Mouse (Mus musculus) embryo, embryonic 10.5 days (tissue): ENCODE data around the gene Zdhhc1.

ENCODE experiments used
- DNase-seq: peaks from one replicate; pipeline ENCODE4 v3.0.0-alpha.2; 2015; ENCODE audit warnings: low spot score

Gene Zdhhc1

DNA sequence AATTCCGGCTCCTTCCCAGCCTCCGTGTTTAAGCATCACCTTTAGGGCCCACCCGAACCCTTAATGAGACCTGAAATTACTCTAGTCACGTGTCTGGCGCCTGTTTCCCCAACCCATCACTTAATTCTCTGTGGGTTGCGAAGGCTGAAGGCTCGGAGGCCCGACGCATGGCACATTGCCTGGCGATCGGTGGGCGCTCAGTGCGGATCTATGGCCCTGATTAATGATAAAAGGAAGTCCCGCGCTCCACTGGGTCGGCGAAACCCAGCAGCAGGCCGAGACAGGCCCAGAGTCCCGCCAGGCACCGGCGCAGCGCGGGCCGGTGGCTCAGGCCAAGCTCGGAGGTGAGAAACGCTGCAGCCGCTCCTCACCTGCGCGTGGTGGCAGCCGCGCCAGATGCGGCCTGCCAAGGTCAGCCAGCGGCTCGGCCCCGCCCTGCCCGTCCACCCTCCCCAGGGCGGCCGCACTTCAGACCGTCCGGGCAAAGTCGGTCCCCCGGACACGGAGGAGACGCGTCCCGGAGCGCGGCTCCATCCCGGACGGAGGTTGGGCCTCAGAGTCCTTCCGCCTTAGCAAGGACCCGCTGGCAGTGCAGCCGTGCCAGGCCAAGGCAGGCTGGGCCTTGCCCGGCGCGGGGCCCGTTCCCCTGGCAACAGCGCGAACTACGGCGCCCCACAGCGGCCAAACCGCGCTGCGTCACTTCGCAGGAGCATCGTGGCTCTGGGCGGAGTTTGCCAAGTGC is at the start of gene Zdhhc1:
Zdhhc1 (minus strand) TSS at position 464 of the 742 bp plus-strand sequence.
- DNase-seq = peak; percentile 89

DNA sequence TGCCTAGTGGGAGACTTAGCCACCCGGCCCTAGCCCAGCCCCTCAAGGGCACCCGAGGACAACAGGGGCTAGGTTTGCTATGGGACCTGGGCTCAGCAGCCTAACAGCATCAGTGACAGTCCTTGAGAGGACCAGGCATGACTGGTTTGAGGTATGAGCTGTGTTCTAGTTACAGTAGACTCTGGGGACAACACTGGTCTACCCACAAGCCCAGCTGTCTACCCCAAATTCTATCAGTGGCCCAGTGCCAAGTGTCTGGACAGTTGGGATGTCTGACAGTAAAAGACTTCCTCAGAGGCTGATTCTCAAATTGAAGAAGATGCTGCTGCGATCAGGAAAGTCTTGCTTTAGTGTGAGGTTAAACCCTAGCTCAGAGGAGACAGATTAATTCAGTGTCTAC is 48.5 kb upstream of the Zdhhc1 start:
- no peak for DNase-seq

DNA sequence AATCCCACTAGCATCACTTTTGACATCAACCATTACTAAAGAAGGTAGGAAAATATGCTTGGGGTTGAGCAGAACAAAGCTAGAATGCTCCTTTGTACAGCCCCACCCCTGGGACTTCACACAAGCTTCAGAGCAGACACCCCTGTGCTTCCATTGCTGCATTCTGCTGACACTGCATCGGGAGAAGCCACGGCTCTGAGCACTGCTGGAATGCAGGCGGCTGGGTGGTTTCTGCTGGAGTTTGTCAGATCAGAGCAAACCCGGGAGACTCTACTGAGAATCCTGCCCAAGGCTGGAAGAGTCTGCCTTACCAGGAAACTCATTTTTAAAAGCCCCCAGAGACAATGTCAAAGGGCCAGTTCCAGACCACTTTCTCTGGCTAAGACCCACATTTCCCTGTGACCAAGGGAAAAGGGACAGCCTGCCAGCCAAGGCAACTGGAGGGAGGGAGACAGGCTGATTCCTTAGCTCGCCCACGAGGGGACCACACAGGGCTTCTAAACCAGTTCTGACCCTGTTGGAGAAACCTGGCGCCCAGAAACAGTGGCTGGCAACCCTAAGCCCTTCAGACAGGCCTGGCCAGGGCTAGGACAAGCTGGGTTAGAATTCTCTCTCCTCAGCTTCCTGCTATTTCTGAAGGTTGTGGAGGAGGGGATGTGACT is 48.0 kb upstream of the Zdhhc1 start:
- DNase-seq = no peak

DNA sequence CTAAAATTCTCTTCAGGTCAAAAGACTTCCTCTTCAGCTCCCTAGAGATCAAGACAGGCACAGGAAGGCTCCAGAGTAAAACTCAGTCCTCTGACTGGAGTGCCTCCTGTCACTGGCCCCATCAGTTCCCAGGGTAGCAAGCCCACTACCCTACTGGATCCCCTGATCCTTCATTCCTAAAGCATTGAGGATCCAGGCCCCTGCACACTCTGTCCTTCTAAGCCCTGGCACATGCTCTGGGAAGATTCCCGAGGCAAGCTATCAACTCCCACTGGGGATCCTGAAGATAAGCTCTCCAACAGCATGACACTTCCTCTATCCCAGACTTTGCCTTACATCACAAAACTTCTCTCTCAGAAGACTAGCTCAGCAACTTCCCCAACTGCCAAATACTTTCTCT is 47.0 kb upstream of the Zdhhc1 start:
- DNase-seq = no peak

DNA sequence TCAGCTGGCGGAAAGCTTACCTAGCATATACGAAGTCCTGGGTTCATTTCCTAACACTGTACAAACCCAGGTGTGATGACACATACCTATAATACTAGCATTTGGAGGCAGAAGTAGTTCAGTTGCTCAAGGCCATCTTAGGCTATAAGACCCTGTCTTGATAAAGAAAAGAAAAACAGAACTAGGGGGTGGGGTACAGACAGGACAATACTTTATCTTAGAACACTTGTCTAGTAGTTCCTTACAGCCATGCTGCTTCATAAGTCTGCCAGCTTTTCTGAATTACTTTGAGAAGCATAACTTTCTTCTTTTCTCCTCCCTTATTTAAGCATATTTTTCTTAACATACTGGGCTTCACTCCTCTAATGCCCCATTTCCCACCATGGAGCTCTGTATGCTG is 46.1 kb upstream of the Zdhhc1 start:
- no peak for DNase-seq

DNA sequence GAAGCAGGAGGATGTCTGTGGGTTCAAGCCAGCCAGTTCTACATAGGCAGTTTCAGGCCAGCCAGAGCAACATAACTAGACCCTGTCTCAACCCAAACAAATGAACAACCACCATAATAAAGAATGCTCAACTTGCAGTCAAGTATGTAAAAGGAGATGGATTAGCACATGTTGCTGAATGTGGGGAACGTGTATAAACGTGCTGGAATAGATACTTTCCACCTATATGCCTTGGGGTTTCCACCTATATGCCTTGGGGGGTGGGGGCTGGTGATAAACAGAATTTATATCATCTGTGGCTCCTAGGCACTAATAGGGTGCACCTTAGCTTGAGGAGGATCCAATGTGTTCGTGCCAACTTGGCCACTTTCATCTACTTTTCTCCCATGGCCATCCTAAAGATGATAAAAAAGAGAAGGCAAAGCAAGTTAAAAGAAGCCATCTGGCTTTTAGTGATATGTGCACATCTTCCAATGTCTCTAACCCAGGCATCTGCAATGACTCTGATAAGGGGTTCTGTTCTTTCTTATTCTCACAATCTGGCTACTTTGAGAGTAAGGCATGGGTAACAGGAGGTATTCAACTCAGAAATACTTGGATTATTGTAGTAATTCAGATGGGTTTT is 45.4 kb upstream of the Zdhhc1 start:
- DNase-seq = no peak

DNA sequence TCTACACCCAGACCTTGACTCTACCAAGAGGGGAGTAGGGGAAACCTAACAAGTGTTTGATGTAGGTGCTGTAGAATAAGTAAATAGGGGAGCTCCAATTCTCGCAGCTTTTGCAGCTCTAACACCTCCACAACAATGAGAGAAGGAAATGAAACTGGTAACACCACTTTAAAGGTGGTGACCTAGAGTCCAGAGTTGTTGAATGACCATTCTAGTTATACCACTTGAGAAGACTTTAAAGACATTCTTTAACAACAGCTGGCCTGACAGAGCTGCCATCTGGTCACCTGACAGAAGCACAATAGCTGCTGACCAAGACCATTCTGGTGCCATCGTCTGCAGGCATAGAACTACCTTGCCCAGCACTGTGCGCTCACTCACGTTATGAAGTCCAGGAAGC is 42.2 kb upstream of the Zdhhc1 start:
- no peak for DNase-seq

DNA sequence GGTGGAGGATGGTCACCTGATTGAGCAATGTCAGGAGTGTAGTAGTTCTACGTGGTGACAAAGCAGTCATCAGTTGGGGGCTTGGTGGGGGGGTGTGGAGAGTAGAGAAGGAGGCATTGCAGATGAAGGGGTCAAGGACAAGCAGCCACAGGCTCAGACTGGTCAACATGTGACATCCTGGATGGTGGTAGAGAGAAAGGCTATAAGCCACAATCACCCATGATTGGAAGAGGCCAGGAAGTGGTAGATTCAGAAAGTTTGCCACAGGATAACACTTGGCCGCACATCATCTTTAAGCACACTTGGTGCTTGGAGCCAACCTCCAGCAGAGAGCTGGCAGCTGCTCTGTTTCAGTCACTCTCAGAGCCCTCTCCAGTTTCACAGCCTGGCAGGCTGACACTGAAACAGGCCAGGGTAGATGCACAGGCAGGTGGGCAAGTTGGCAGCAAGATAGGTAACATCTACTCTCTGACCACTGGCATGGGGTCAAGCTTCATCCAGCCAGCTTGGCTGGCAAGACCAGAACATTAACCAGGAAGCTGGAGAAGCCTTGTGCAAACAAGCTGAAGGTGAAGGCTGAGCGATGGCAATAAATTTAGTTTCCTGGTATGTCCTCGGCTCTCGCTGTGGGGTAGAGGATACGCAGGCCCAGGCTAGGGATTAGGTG is 40.4 kb upstream of the Zdhhc1 start:
- DNase-seq = no peak

DNA sequence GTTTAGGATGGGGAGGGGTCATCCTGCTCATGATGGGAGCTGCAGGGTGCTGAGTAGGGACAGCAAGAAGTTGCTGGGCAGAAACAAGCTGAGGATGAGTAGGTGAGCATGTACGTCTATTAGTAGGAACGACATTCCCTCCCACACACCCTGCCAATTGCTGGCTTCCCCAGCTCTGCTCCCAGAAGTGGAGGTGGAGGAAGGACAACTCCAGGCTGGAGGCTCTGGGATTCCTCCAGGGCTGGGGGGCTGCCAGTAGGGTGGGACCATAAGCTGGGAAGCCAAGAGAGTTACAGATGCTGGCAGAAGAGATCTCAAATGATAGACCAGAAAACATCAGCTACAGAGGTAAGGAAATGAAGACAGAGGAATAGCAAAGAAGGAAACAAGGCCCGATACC is 39.8 kb upstream of the Zdhhc1 start:
- no peak for DNase-seq

DNA sequence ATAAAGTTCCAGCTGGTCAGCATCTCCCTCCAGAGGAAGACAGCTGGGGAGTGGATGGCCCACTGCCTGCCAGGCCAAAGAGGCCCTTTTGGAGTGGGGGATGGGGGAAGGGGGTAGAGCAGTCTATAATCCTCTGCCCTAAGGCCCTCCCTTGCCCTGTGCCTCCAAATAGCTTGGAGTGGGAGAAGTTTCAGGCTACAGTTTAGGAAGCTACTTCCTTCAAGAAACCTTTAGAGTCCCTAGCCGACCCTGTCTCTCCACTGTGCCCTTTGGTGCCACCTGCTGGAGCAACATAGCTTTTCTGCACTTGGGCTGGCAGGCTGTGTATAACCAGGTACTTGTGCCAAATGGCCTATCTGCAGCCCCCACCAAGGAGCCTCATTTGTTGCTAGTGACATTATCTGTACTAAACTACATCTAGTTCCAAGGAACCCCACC is 37.2 kb upstream of the Zdhhc1 start:
- DNase-seq = peak; percentile 90

DNA sequence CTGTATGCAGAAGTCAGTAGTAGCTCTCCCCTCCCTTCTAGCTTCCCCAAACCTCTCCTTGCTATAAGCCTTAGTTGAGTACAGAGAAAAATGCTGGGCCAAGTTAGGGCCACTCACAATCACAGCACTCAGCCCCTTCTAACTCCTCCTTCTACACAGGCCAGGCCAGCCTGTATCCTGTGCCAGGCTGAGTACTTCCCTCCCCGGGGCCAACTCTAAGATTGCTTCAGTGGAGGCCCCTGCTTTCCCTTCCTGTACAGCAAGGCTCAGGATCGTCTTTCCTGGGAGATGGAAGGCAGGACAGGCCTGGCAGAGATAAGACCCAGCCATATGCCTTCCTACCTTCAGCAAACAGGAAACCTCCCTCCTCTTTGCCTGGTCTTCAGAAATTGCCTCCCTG is 36.7 kb upstream of the Zdhhc1 start:
- DNase-seq = no peak

DNA sequence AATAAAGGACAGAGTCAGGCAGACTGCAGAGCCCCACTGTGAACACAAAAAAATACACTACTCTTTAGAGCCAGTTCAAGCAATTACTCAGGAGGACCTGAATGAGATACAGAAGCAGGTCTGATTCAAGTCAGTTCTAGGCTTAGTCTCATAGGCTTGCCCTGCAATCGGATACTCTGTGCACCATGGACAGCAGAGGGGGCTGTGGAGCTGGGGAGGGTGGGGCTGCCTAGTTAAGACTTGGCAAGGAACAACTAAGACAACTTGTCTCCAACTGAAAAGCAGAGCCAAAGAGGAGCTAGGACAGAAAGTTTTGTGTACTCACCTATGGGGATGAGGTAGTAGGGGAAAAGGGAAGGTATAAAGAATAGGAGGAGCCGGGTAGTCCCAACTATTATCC is 35.1 kb upstream of the Zdhhc1 start:
- no peak for DNase-seq

DNA sequence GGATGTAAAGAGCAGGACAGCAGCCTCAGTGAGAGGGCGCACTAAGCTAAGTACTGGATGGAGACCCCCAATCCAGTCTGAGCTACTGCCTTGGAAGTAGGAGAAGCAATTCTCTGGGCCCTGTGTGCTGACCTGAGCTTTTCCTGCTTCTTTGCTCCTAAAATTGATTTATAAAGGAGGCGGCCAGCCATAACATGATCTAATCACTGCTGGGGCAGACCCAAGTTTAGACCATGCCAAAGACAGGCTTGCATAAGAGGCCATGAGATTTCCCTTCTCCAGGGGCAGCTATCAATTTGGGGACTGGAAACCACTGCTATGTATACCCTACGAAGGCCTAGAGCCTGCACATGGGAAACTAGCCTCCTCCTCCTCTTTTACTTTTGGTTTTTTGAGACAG is 32.6 kb upstream of the Zdhhc1 start:
- DNase-seq = no peak

DNA sequence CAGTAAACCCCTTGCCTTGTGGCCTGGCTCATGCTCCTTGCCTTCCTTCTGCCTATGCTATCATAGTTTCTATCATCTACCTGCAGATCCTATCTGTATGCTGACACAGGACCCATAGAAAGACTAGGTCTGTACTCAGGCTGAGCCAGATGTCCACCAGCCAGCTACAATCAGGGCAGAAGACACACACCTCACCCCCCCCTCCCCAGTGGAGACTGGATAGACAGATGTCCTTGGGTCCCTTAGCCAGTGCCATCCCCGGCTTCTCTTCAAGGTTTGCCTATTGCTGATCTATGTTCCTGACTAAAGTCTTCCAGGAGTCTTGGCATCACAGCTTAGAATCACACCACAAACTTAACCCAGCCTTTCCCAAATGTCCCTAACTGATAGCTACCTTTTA is 31.5 kb upstream of the Zdhhc1 start:
- no peak for DNase-seq

DNA sequence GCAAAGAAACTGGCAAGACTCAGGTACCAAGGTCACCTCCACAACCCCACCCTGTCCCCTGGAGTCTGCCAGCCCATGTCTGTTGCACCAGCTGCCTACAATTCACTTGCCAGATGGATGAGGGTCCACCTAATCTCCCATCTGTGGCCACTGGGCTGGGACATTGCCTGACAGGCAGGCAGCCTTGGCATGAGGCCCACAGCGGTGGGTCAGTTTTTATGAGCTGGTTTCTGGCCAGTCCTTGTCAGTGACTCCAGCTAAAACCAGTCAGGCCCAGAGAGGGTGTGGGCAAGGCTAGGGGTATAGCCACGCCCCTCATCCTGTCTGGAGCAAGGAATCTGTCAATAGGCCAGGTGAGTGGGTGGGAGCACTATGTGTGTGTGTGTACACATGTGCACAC is 30.4 kb upstream of the Zdhhc1 start:
- no peak for DNase-seq

DNA sequence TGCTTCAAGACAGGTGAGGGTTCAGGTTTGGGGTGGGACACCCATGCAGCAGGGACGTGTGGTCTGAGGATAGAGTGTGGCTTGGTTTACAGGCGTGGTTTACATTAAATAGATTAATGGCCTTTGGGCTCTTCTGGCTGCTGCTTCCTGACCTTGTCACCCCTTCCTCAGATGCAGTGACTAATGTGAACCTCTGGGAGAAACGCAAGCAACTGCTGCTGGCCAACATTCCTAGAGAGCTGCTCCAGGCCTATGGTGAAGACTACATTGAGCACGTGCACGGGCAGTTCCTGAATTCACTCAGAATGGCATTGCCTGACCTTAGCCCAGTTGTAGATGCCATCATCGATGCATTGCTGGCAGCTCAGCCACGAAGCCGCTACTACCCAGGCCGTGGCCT is 26.2 kb upstream of the Zdhhc1 start:
- no peak for DNase-seq

DNA sequence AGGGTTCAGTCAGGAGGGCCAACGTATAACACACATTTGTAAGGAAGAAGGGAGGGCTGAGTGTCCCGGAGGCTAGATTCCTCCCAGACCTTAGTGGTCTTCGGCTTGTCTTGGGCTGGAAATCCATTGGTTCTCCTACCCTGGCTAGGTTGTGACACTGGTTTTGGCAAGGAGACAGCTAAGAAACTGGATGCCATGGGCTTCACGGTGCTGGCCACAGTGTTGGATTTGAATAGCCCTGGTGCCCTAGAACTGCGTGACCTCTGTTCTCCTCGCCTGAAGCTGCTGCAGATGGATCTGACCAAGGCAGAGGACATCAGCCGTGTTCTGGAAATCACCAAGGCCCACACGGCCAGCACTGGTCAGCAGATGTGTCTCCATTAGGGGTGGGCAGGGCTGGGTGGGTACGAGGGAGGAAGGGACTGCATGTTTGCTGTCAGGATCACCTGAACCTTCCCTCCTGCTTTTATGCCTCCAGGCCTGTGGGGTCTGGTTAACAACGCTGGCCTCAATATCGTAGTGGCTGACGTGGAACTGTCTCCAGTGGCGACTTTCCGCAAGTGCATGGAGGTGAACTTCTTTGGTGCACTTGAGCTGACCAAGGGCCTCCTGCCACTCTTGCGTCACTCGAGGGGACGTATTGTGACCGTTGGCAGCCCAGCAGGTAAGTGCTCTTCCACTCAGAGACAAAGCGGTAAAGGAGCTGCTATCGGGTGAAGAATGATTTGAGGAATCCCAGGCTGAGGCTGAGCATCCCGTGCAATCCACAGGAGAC is 25.5 kb upstream of the Zdhhc1 start:
- no peak for DNase-seq

DNA sequence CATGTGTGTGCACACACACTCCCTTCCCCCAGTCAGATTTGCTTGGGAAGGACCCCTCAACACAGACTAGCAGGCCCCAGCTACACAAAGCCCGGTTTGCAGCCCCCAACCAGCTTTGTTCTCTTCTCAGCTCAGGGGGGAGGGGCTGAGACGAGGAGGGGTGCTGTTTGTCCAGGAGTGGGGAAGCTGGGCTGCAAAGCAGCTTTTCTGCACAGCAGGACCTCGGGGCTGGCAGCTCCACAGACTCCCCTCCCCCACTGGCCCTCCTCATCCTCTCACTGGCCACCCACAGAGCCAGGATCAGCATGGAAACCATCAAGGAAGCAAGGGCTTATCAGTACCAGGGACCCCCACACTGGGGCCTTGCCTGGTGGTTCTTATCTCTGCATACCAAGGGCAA is 24.4 kb upstream of the Zdhhc1 start:
- peak; percentile 69 for DNase-seq

DNA sequence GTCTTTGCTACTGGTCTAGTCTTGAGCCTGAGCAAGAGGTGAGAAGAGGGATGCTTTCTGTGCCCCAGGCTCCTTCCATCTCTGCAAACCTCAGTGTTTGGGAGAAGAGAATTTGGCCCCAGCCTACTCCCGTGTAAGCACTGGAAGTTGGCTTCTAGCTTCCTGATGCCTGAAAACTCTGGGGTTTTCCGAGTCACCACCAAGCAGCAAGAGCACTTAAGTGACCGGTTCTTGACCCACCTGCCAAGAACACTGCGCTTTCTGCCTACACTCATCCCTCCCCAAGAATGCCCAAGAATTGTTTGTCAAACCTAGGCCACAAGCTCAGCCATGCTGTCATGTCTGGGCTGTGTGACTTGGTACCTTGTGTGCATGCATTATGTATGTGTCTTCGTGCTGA is 23.8 kb upstream of the Zdhhc1 start:
- DNase-seq = no peak

DNA sequence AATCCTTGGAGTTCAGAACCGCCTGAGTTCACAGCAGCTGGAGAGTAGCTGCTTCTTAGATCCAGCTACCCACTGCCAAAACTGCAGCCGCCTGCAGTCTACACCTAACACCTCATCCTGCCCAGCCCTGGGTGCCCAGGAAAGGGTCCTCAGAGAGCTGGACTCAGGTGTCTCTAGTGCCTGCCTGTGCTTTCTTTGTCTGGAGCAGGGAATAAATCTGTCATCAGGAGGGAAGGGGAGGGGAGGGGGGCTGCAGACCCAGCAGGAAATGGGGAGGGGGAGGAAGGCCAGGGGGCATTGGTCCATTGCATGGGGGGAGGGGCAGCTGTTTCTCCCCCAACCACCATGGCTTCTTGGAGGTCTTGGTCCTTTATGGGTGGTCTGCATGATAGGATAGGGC is 22.9 kb upstream of the Zdhhc1 start:
- DNase-seq = peak; percentile 76

DNA sequence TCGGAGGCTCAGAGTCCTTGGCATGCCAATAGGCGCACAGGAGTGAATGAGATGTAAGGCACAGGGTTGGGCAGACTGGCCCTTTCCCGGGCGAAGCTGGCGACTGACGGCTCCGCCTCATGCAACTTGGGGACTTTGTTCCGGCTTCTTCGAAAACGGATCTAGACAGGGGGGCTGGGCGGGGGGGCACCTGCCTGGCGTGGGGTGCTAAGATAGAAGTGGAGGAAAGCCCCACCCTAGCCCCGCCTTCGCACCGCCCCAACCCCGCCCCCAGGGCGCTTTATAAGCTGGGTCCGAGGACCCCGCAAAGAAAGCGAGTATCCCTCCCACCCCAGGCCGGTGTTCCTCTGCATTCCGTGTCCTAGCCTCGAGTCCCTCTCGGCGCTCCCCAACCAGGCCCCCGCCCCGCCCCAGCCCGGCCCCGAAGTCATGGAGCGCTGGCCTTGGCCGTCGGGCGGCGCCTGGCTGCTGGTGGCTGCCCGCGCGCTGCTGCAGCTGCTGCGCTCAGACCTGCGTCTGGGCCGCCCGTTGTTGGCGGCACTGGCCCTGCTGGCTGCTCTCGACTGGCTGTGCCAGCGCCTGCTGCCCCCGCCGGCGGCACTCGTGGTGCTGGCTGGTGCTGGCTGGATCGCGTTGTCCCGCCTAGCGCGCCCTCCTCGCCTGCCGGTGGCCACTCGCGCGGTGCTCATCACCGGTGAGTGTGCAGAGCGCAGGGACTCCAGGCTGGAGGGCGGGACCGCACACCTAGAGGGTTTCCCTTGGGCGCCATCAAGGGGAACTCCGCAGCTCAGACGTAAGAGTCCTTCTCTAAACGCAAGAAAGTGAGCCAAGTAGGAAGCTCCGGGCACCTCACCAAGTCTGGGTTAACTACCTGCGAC is 22.0 kb upstream of the Zdhhc1 start, which contains the start of gene Hsd11b2:
Hsd11b2 (plus strand) TSS at position 320 of the 878 bp plus-strand sequence.
- peak; percentile 74 for DNase-seq
